Mouse (Mus musculus) ovary, adult 18-20 months (tissue): ENCODE measurements around the gene Ccdc151.

Source experiments
- DNase-seq: peaks from one replicate; pipeline ENCODE4 v3.0.0; 2022; ENCODE audit warnings: low spot score, mixed read lengths

Ccdc151 gene

DNA sequence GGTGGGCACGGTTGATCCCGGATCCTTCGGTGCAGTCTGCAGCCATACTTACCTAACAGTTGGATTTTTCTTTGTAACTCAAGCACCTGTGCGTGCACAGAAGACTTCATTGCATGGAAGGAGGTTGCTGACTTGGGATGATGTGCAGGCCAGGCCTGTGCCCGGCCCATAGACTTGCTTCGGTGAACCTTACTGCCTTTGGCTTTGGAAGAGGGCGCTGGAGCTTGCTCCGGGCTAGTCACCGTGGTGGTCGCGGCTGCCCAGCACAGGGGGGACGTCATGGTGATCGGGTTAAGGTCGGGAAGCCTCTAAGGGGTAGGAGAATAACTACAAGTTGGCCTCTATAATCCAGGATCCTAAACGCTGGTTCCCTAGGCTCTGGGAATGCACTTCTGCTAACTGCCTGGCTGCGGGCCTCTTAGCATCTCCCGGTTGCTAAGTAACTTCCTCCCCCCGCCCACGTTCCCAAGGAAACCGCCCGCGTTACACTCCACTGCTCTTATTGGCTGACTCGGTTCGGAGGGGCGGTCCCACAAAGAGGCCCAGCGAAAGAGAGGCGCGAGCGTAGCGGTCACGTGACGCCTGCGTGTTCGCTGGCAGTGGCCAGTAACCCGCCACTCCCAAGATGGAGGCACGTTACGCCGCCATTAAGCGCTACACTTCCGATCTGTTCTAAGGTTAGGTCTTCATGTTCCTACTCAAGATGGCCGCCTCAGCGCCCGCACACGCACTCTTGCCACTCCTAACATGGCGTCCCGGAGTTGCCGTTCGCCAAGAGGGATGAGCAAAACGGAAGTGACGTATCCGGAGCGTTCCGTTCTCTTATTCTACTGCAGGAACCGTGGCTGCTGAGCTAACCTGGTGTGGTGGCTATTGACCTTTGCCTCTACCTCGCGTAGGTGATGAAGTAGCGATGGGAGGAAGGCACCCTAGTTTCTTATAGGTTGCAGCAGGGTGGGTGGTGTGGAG is at the start of gene Ccdc151, which contains the start of gene Prkcsh:
Gene Ccdc151, minus strand, starts transcription at position 441 of the 969 bp plus-strand sequence.
Gene Prkcsh, plus strand, starts transcription at position 613 of the 969 bp plus-strand sequence.
- DNase-seq = peak; percentile 100

DNA sequence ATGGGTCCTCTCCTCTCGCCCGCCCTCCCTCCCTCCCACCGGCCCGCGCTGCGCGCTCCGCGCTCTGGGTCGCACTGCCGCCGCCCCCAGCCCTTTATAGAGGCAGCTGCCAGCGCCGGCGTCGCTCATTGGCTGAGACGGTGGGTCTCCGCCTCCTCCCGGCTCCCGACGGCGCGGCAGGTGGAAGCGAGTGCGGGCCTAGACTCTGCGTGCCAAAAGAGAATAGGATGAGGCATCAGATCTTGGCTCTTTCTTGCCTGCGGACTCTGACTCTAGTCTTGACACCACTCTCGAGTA is 49.5 kb upstream of the Ccdc151 start, which contains the start of gene Elavl3:
Gene Elavl3, minus strand, starts transcription at position 66 of the 297 bp plus-strand sequence.
- DNase-seq = no peak

DNA sequence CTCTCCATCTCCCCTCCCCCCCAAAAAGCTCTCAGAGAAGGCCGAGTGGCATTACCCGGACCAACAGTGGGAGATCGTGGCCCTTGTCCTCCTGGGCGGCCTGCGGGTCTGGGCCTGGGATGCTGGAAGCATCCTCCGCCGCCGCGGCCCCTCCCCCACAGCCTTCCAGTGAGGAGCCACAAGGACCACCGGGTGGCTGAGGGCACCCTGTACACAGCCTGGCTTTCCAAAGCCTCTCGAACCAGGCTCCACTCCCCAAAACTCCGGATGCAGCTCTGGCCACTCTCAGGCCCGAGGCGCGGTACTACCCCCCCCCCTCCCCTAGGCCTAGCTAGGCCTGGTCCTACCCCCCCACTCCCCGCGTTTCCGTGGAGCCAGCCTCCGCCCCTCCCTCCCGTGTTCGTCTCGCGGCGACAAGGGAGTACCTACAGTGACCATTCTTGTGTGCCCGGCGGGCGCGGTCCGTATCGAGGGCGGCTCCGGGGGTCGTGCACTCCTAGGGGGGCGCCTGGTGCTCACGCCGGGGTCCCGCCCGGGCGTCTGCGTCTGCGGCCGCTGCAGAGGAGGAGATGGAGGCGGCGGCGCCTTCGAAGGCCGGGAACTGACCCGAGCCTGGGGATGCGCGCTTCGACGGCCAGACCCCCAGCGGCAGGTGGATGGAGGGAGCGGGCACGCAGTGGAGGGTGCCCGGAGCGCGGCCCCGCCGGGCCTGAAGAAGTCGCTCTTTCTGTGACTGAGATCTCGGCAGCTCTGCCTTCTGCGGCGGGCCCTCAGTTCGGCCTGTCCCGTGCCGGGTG is 48.9 kb upstream of the Ccdc151 start:
- DNase-seq = no peak

DNA sequence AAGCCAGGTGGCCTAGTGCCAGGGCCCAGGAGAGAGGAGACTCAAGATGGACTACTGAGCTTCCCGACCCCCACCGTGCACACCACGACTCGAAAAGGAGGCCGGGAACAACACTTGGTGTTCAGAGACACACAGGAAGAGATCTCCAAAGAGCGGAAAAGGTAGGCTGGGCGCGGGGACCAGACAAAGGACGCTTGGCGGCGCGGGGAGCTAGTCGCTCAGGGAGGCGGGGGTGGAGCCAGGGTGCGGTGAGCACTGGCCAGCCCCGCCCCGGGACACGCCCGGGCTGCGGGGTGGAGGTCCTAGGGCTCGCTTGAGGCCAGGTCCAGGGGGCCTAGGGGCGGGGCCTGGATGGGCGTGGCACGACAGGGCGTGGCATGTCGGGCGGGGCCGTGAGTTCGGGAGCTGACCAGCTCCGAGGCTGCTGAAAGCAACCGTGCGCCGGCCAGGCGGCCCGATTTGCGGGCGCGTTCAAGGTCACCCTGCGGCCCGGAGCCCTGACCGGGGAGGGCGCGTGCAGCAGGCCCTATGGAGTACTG is 48.0 kb upstream of the Ccdc151 start:
- peak; percentile 67 for DNase-seq

DNA sequence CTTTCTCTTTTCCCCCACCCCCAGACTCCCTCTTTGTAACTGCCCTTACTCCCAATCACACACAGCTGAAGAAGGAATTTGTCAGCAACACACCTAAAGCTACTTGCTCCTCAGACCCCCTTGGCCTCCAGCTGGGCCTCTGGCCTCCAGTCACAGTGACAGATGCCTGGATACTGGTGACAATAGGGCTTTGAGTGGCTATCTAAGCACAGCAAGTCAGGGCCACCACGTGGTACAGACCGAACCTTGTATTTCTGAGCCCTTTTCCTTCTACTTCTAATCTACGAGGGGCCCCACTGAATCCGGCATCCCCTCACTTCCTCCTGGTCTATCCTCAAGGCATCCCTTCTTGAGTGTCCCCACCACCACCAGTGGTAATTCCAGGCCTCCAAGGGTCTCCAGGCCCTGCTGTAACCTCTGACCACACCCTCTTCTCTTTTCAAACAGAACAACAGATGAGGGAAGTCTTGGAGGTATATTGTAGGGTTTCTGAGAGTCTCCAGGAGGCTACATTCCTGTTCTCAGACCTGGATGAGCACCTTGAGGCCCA is 47.4 kb upstream of the Ccdc151 start:
- DNase-seq = no peak

DNA sequence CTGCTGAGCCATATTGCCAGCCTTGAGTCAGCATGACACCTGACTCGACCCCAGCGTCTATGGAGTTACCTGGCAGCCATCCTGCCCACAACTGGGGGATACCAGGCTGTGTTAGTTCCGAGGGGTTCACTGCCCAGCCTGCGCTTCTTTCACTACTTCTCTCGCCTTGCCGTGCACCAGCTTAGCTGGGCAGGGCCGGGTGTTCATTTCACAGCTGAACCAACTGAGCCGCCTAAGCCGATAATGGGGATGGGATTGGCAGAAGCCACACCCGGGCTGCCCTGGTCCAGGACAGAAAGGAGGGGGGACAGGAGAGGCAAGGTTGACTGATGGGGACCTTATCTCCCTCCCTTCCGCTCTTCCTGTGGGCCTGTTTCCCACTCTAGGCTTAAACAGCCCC is 46.9 kb upstream of the Ccdc151 start:
- no peak for DNase-seq

DNA sequence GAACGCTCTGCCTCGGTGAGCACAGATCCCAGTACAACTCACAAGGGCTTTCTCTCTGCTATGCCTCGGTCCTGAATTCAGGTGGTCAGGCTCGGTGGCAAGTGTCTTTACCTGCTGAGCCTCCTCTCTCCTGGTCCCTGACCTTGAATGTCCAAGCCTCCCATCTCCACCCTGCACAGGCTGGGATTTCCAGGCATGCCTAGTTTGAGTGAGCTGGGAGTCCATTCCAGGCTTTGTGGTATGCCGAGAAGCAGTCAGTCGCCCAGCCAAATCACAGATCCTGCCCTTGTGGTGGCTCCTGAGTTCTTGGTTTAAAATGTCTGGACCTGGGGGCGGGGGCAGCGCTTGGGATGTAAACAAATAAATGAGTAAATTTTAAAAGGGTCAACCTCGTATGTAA is 44.9 kb upstream of the Ccdc151 start:
- DNase-seq = no peak

DNA sequence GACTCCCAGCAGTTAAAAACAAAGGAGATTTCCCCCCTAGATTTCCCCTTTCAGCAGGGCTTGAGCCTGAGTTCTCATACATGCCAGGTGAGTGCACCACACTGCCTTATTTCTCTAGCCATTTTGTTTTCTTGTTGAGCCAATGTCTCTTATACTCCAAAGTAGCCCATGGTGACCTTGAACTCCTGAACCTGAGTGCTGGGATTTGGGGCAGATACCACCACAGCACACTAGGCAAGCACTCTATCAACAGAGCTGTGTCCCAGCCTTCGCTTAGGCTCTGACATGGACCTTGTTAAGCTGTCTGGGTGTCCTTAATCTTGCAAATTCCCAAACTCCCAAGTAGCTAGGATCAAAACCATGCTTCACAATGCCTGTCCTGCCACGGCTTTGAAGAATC is 39.4 kb upstream of the Ccdc151 start:
- no peak for DNase-seq

DNA sequence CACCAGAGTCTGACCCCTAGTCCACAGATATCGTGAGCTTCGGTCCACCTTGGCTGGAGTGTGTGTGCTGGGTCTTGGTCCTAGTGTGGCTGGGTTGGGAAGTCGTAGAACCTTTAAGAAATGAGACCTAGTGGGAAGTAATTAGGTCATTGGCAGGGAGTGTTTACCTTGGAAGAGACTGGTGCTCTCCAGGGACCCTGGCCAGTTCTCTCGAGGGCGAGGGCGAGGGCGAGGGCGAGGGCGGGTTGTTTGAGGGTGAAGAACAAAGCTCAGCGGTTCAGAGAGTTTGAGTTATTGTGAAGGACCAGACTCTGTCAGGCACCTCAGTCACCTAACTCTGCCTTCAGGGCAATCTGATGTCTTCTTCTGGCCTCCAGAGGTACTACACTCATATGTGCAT is 35.4 kb upstream of the Ccdc151 start:
- no peak for DNase-seq

DNA sequence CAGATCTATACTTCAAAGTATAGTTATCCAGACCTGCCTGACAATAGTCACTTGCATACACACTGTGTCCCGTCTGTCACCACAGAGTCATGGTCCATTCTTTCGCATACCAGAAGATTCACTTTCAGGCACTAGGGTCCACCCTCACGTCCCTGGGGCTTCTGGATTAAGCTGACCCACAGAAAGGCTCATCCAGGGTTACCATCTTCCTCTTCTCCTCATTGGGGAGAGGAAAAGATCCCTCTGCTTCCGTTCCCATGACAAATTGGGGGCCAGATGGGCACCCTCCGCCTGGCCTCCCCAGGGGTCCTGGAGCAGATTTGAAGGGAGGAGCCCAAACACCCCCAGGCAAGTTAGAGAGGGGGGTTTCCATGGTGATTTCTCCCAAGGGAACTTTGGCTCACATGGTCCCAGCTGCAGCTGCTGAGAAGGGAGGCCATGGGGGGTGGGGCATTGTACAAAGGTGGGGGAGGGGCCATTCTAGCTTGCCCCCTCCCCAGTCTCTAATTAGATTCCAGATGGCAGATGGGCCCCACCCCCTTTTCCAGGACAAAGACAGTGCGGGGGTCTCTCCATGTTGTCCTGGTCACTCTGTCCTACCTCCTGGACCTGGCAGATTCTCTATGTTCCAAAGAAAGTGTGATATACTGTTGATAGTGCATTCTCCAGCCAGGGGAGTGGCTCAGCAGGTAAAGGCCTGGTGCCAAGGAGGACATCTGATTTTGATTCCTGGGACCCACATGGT is 33.0 kb upstream of the Ccdc151 start:
- DNase-seq = no peak

DNA sequence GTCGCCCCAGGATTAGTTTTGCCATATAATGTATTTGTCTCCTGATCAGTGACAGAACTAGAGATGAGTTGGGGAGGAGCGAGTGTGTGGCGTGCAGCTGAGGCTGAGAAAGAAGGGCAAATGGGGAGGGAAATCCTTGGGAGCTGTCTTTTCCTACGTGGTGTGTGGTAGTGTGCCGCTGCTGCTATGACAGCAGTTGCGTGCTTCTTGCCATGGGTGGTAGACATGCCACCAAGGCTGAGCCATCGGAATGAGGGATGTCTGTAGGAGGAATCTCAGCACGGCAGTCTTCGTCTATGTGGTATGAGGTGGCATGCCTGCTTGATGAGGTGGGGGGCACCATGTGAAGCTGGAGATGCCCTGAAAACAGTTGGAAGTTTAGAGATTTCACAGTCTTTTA is 28.0 kb upstream of the Ccdc151 start:
- no peak for DNase-seq

DNA sequence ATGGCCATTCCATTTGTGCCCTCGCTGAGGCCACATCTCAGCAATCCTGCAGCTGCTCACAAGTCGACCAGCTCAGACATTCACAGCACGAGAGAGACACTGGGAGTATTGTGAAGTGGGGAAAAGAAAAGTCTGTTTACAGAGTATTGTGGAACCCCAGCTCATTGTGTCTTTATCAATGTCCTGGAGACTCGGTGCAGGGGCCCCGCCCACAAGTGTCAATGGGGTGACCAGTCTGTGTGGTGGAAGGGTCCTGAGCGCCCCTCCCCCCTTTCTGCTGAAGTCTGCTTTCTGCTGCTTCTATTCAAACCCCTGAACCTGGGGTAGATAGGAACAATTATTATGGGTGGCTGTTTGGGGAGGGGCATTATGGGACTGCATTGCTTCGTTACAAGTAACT is 26.0 kb upstream of the Ccdc151 start:
- no peak for DNase-seq

DNA sequence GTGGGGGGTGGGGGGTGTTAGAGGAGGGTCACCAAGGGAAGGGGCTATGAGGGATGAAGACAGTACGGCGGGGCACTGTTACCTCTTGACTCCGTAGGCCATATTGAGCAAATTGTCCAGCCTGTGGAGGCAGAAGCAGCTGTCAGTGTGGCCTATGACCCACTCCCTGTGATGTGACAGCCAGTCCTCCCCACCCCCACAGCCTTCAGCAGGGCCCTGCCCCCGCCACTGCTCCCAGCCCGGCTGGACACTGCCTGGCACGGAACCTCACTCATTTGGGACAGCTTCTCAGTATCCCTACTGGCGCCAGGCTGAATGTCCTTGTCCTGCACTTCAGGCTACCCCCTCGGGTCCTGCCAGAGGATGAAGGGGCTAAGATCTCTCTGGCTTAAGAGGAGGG is 22.2 kb upstream of the Ccdc151 start:
- DNase-seq = no peak

DNA sequence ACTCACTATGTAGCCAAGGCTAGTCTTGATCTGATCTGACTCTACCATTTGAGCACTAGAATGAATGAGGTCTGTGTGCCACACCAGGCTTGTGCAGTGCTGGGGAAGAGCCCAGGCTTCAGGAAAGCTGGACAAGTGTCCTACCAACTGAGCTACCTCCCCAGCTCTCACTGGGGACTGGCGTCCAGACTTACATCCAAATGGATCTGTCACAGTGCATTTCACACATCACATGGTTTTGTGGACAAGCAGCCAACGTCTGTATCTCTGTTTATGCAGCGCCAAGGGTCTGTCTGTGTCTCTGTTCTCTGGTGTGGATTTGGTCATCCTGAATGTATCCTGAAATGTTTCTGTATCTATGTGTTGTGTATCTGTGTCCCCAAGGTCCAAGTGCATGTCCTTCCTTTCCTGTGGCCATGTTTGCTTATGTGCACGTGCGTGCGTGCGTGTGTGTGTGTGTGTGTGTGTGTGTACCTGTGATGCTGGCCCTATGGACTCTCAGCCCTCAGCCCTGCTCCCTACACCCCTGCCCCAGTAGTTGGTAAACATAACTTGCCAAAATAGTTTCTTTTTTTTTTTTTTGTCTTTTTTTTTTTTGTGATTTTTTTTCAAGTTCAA is 14.9 kb upstream of the Ccdc151 start:
- DNase-seq = no peak

DNA sequence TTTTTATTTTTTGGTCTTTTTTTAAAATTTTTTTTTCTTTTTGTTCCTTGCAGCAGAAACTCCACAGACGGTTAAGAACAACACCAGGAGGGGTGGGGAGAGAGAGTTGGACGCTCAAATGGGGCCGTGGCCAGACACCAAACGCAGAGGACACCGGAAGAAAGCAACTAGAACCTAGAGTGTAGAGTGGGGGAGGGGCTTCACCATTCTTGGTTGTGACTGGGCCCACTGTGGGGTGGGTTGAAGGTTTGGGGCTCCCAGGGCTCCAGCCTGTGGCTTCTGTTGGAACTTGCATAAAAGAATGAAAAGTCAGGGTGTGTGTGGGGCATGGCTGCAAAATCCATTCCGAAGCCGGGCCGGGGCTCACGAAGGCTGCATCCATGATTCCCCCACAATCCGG is 13.8 kb upstream of the Ccdc151 start:
- no peak for DNase-seq

DNA sequence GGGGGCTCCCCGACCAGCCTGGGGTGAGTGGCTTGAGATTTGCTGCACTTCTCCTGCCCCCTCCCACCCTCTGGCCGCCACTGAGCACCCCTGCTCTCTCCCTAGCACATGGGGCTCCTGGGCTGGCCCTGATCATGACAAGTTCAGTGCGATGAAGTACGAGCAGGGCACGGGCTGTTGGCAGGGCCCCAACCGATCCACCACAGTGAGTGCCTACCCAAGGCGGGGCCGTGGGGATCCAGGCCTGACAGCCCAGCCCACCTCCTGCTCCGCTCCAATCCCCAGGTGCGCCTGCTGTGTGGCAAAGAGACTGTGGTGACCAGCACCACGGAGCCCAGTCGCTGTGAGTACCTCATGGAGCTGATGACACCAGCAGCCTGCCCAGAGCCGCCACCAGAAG is 10.3 kb upstream of the Ccdc151 start:
- no peak for DNase-seq

DNA sequence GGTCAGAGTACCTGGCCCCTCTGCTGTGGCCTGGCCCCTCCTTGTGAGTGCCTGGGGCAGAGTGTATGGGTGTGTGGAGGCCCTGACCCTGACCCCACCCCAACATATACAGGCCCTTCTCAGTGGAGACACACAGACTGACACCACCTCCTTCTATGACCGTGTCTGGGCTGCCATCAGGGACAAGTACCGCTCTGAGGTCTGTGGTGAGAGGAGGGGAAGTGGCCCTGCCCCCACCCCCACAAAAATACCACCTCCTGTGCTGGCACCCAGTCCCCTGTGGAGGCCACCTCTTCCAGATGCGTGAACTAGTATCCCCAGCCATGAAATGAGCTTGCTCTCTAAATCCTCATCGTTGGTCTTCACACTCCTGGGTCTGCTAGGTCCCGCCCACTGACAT is 8.6 kb upstream of the Ccdc151 start:
- no peak for DNase-seq

DNA sequence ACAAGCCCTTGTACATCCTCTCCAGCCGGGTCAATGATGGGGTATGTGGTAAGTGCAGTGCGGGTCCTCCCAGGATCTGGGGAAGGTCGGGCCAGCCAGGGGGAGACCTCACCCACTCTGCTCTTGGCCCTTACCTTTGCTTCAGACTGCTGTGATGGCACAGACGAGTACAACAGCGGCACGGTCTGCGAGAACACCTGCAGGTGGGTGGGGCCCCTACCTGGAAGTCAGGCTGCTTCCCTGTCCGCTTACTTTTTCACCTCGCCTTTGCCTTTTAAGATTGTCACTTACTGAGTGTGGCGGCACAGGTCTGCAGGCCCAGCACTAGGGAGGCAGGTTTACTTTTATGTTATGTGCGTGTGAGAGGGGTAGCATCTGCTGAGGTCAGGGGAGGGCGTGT is 2.1 kb upstream of the Ccdc151 start:
- no peak for DNase-seq

DNA sequence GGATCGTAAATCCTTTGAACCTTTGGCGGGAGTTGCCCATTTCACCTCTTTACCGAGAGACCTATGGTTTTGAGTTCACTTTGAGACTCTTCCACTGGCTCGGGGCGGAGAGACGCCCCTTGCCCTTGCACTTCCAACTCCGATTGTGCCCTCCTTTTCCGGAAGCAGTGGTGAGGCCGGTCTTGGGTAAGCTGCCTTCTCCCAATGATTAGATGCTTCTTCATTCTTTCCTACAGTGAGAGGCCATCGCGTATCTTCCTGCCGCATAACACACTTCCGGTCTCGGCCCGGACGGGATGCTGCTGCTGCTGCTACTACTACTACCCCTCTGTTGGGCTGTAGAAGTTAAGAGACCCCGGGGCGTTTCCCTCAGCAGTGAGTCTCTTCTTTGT is 725 bp upstream of the Ccdc151 start:
- no peak for DNase-seq

DNA sequence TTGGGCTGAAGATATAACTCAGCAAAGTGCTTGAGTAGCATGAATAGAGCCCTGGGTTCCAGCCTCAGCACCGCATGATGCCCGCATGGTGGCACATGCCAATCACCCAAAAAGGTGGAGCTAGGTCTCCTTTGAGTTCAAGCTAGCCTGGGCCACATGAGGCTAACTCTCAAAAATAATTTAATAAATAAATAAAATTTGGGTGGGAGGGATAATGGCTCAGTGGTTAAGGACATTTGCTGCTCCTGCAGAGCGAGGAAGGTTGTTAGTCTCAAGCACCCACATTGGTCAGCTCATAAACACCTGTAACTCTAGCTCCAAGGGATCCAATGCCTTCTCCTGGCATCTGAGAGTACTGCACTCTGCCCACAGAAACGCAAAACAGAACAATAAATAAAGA is 801 bp downstream of the Ccdc151 start:
- DNase-seq = no peak

DNA sequence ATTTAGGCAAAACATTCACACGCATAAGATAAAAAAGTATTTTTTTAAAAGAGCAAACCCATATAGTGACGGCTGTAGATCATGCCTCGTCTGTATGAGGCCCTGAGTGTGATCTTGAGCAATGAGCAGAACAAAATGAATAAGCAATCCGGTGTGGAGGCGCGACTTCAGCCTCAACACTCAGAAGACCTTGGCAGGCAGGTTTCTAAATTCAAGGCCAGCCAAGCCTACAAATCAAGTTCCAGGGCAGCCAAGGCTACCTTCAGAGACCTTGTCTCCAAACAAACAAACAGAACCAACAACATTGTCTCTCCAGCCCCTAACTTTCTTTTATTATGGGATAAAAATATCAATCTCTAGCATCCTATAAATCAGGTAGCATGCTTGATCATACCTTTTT is 2.1 kb downstream of the Ccdc151 start:
- no peak for DNase-seq
